Mouse (Mus musculus) hindbrain, embryonic 13.5 days (tissue): ENCODE measurements around the gene Ccdc144b. TPM values are rescaled to one million over a fixed set of nuclear protein-coding genes. Genes with fewer than 3 reads are reported as not detected.

Source experiments
- ATAC-seq: fragments of 200-750 bp; cut with Nextera tagmentation; 2 replicates; pipeline ENCODE4 v1.8.0; 2017; ENCODE audit warnings: moderate TSS enrichment; ENCODE audit not compliant: low FRiP score
- H3K27ac ChIP-seq: fragments of 300-500 bp; sonication (generic); 2 replicates; pipeline ENCODE4 v1.5.1; 2015; ENCODE audit warnings: inconsistent platforms, mild to moderate bottlenecking, moderate library complexity
- H3K27me3 ChIP-seq: fragments of 300-500 bp; sonication (generic); 2 replicates; pipeline ENCODE4 v1.6.1; 2015; ENCODE audit warnings: mild to moderate bottlenecking, inconsistent platforms
- H3K36me3 ChIP-seq: fragments of 300-500 bp; sonication (generic); 2 replicates; pipeline ENCODE4 v1.6.1; 2015; ENCODE audit warnings: mild to moderate bottlenecking, inconsistent platforms
- H3K4me1 ChIP-seq: fragments of 300-500 bp; sonication (generic); replicated peaks from 2 replicates; pipeline ENCODE4 v1.6.1; 2015; ENCODE audit warnings: inconsistent platforms
- H3K4me2 ChIP-seq: fragments of 300-500 bp; sonication (generic); 2 replicates; pipeline ENCODE4 v1.6.1; 2015; ENCODE audit warnings: inconsistent platforms, mild to moderate bottlenecking, moderate library complexity
- H3K4me3 ChIP-seq: fragments of 300-500 bp; sonication (generic); 2 replicates; pipeline ENCODE4 v1.5.1; 2015; ENCODE audit warnings: mild to moderate bottlenecking, inconsistent platforms
- H3K9ac ChIP-seq: fragments of 300-500 bp; sonication (generic); 2 replicates; pipeline ENCODE4 v1.6.1; 2015; ENCODE audit warnings: mild to moderate bottlenecking, inconsistent platforms
- H3K9me3 ChIP-seq: fragments of 300-500 bp; sonication (generic); 2 replicates; pipeline ENCODE4 v1.6.1; 2016; ENCODE audit warnings: inconsistent platforms
- whole genome bisulfite sequencing: fragments of 180-500 bp; shearing (Covaris S2); methylation state at CpG from one replicate; pipeline ENCODE4 v1.1.7; 2015; 5-methylcytosine and 5-hydroxymethylcytosine counted together
- polyA plus RNA-seq: library from polyadenylated mRNA; unstranded; fragments of >200 nt; fragmentation: Nextera tagmentation; extraction: Ambion mirVana; gene quantifications from 2 replicates; pipeline ENCODE4 v1.2.1, GENCODE M21; 2015

The Ccdc144b gene
- polyA plus RNA-seq, 1 experiment from 2014 or later: not detected

- ATAC-seq: no peak
- Histone ChIP-seq H3K9me3 (no peaks in the 10 kb centered on the region), H3K27ac (no peak overlapping the region), H3K4me1 (peaks cover 32% of the 10 kb centered on the region), H3K36me3 (peaks cover 12% of the 10 kb centered on the region), H3K4me2 (no peak overlapping the region), H3K9ac (no peak overlapping the region; the same call in 1 of the 2 replicates), H3K4me3 (no peak overlapping the region), H3K27me3 (peaks cover 16% of the 10 kb centered on the region)
- WGBS: 92% methylated on average over 6 of the region's 6 CpGs
Observed at GRCm38 (mm10) chr3:36067731-36068130, 14.4 kb upstream of the Ccdc144b start.

GRCm38 (mm10) chr3:36065843-36066651 lies 12.7 kb upstream of the Ccdc144b start, which contains the start of gene Acad9:
Gene Acad9 (plus strand): TSS chr3:36065979.
- Histone ChIP-seq H3K9ac (peak within 1 kb of the TSS; percentile 89), H3K4me2 (peak within 1 kb of the TSS; percentile 86), H3K27ac (peak within 1 kb of the TSS; percentile 83), H3K9me3 (no peaks in the 10 kb centered on the region), H3K4me3 (peak within 1 kb of the TSS; percentile 90), H3K27me3 (peaks cover 29% of the 10 kb centered on the region), H3K36me3 (peaks cover 8% of the 10 kb centered on the region), H3K4me1 (peaks cover 32% of the 10 kb centered on the region)
- ATAC-seq: peak; percentile 99
- WGBS: under 1% methylated on average over 49 of the region's 49 CpGs

- Histone ChIP-seq H3K27ac (no peak overlapping the region), H3K9ac (peak overlapping the region; percentile 89), H3K4me3 (peak overlapping the region; percentile 90), H3K4me2 (peak overlapping the region; percentile 86), H3K4me1 (peaks cover 32% of the 10 kb centered on the region), H3K36me3 (no peaks in the 10 kb centered on the region), H3K27me3 (peaks cover 32% of the 10 kb centered on the region), H3K9me3 (no peaks in the 10 kb centered on the region)
- ATAC-seq: no peak; the same call in 1 of the 2 replicates
- 95% methylated on average over 2 of the region's 2 CpGs for WGBS
Observed at GRCm38 (mm10) chr3:36065166-36065565, 11.8 kb upstream of the Ccdc144b start.

GRCm38 (mm10) chr3:36064592-36065061 lies 11.3 kb upstream of the Ccdc144b start:
- no peaks in the 10 kb centered on the region for H3K36me3 ChIP-seq
- H3K4me2 ChIP-seq: no peak overlapping the region
- WGBS: 97% methylated on average over 1 of the region's 1 CpGs
- no peak overlapping the region for H3K27ac ChIP-seq
- H3K27me3 ChIP-seq: peaks cover 32% of the 10 kb centered on the region
- peaks cover 32% of the 10 kb centered on the region for H3K4me1 ChIP-seq
- no peaks in the 10 kb centered on the region for H3K9me3 ChIP-seq
- H3K9ac ChIP-seq: no peak overlapping the region
- no peak for ATAC-seq
- H3K4me3 ChIP-seq: no peak overlapping the region

- H3K4me1 ChIP-seq: peaks cover 4% of the 10 kb centered on the region
- no peak overlapping the region for H3K9ac ChIP-seq
- H3K4me2 ChIP-seq: no peak overlapping the region
- H3K27me3 ChIP-seq: peaks cover 32% of the 10 kb centered on the region
- no peak for ATAC-seq
- H3K36me3 ChIP-seq: no peaks in the 10 kb centered on the region
- no peaks in the 10 kb centered on the region for H3K9me3 ChIP-seq
- H3K27ac ChIP-seq: no peak overlapping the region
- H3K4me3 ChIP-seq: no peak overlapping the region
- WGBS: 33% methylated on average over 8 of the region's 8 CpGs
Observed at GRCm38 (mm10) chr3:36060096-36060850, 6.9 kb upstream of the Ccdc144b start.

- no peak overlapping the region for H3K4me3 ChIP-seq
- no peaks in the 10 kb centered on the region for H3K36me3 ChIP-seq
- H3K27me3 ChIP-seq: no peaks in the 10 kb centered on the region
- WGBS: 72% methylated on average over 1 of the region's 1 CpGs
- H3K4me1 ChIP-seq: no peaks in the 10 kb centered on the region
- no peak overlapping the region for H3K4me2 ChIP-seq
- ATAC-seq: no peak
- H3K9me3 ChIP-seq: no peaks in the 10 kb centered on the region
- H3K9ac ChIP-seq: no peak overlapping the region
- H3K27ac ChIP-seq: no peak overlapping the region
Observed at GRCm38 (mm10) chr3:36049106-36049505, 4.2 kb downstream of the Ccdc144b start.

- no peak overlapping the region for H3K4me3 ChIP-seq
- H3K4me1 ChIP-seq: no peaks in the 10 kb centered on the region
- no peak for ATAC-seq
- WGBS: 81% methylated on average over 4 of the region's 4 CpGs
- no peak overlapping the region for H3K4me2 ChIP-seq
- no peak overlapping the region for H3K9ac ChIP-seq
- no peaks in the 10 kb centered on the region for H3K9me3 ChIP-seq
- no peaks in the 10 kb centered on the region for H3K27me3 ChIP-seq
- H3K27ac ChIP-seq: no peak overlapping the region
- H3K36me3 ChIP-seq: no peaks in the 10 kb centered on the region
Observed at GRCm38 (mm10) chr3:36045086-36045485, 8.3 kb downstream of the Ccdc144b start.

GRCm38 (mm10) chr3:36044520-36044919 lies 8.8 kb downstream of the Ccdc144b start:
- Histone ChIP-seq H3K36me3 (no peaks in the 10 kb centered on the region), H3K4me1 (no peaks in the 10 kb centered on the region), H3K4me3 (no peak overlapping the region), H3K27ac (no peak overlapping the region), H3K9me3 (no peaks in the 10 kb centered on the region), H3K9ac (no peak overlapping the region), H3K4me2 (no peak overlapping the region), H3K27me3 (no peaks in the 10 kb centered on the region)
- no peak for ATAC-seq

- Histone ChIP-seq H3K27me3 (no peaks in the 10 kb centered on the region), H3K4me2 (no peak overlapping the region), H3K36me3 (no peaks in the 10 kb centered on the region), H3K4me1 (no peaks in the 10 kb centered on the region), H3K9ac (no peak overlapping the region), H3K4me3 (no peak overlapping the region), H3K27ac (no peak overlapping the region), H3K9me3 (no peaks in the 10 kb centered on the region)
- 71% methylated on average over 6 of the region's 6 CpGs for WGBS
- ATAC-seq: no peak
Observed at GRCm38 (mm10) chr3:36031740-36032510, 21.4 kb downstream of the Ccdc144b start.

GRCm38 (mm10) chr3:36029993-36030392 lies 23.4 kb downstream of the Ccdc144b start:
- Histone ChIP-seq H3K9ac (no peak overlapping the region), H3K4me3 (no peak overlapping the region), H3K27ac (no peak overlapping the region), H3K27me3 (no peaks in the 10 kb centered on the region), H3K36me3 (no peaks in the 10 kb centered on the region), H3K4me1 (no peaks in the 10 kb centered on the region), H3K9me3 (no peaks in the 10 kb centered on the region), H3K4me2 (no peak overlapping the region)
- WGBS: 93% methylated on average over 4 of the region's 4 CpGs
- no peak for ATAC-seq

GRCm38 (mm10) chr3:36025732-36026131 lies 27.6 kb downstream of the Ccdc144b start:
- Histone ChIP-seq H3K27ac (no peak overlapping the region), H3K4me2 (no peak overlapping the region), H3K4me1 (no peaks in the 10 kb centered on the region), H3K27me3 (no peaks in the 10 kb centered on the region), H3K36me3 (no peaks in the 10 kb centered on the region), H3K9ac (no peak overlapping the region), H3K4me3 (no peak overlapping the region), H3K9me3 (no peaks in the 10 kb centered on the region)
- no peak for ATAC-seq
- WGBS: 90% methylated on average over 6 of the region's 6 CpGs

- Histone ChIP-seq H3K4me1 (no peaks in the 10 kb centered on the region), H3K9ac (no peak overlapping the region), H3K4me3 (no peak overlapping the region), H3K4me2 (no peak overlapping the region), H3K36me3 (no peaks in the 10 kb centered on the region), H3K9me3 (no peaks in the 10 kb centered on the region), H3K27ac (no peak overlapping the region), H3K27me3 (no peaks in the 10 kb centered on the region)
- no peak for ATAC-seq
- WGBS: 68% methylated on average over 3 of the region's 3 CpGs
Observed at GRCm38 (mm10) chr3:36011239-36011638, 42.1 kb downstream of the Ccdc144b start.
